Mouse (Mus musculus) left cerebral cortex, adult 9 months (tissue): ENCODE measurements at regions not wholly inside any gene's neighbourhood (a gene's known extent, or its start where the extent isn't known, plus 50 kb on each side); places are given as distances from the start of the nearest gene placed in this dataset.

ENCODE experiments used
- DNase-seq, 2 experiments: peaks; one replicate each; pipeline ENCODE4 v3.0.0; 2022; ENCODE audit warnings: low spot score in 2 of 2

- no peak for DNase-seq
These were observed 50.5 kb upstream of the Adgrf1 start for GRCm38 (mm10) chr17:43219636-43220035.
